Mouse (Mus musculus): ENCODE results near the gene Epb41l4b.

The Epb41l4b gene

DNA sequence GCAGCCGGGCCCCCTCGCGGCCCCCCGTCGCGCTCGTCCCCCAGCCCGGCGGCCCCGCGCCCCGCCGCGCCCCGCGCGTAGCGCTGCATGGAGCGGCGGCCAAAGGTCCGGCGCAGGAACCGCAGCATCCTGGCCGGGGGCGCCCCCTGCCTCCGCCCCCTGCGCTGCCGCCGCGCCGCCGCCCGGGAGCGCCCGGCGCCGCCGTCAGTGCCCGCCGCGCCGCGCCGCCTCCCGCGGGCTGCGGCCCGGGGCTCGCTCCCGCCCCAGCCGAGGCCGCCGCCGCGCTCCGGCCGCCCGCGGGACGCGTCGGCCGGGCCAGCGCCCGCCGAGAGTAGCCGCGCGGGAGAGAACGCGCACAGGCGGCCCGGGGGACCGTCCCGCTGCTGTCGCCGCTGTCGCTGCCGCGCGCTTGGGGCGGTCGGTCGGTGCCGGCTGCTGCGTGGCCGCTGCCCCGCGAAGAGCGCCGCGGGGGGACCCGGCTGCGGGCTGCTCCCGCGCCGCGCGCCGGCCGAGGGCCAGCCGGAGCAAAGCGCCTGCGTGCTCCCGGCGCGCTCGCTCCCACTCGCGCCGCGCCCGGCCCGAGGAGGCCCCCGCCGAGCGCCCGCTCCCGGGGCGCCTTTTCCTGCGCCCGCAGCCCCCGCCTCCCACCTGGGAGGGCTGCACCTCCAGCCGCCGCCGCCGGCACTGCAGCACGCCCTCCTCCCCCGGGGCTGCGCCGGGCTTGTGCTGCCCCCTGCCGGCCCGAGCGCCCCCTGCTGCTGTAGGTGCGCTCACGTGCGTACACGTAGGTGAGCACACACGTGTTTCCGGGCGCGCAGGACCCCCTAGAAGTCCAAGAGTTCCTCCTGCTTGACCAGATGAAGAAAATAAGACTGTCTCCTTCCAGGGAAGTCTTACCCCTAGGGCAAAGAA, at the start of gene Epb41l4b:
Gene Epb41l4b, minus strand, starts transcription at position 412 of the 912 bp plus-strand sequence.
- DNase-seq (ENCODE audit: low read depth in 2 of 2, low spot score in 2 of 2), result peak; percentile 47 to 58

DNA sequence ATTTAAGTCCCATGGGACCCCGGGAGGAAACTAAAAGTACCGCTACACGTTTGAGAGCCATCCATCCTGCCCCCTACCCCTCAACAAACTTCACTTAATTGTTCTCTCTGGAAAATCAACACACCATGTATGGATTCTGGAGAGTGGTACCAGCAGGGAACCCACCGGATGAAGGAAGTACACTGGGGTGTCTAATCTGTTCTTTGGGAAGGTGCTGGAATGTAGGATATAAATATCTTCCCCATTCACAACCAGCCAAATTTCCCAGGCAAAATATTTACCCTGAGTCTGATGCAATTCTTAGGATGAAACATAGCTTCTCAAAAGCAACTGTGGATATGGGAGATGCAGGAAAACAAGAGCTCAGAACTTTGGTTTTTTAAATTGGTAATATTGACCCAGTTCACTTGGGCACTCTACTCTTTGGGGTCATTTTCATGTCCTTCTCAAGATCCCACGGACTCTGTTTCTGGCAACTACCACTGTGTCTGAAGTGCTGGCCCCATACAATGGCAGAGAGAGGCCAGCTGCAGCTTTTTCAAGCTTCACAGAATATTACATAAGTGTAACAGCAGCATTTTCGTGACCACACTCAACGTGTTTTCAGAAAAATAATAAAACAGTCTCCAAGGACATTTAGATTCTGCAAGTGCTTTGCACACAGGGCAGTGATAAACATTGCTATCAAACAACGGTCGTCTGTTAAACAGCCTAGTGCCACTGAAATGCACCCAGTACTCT, 48.5 kb upstream of the Epb41l4b start:
- no peak for DNase-seq (ENCODE audit: low read depth in 2 of 2, low spot score in 2 of 2)

DNA sequence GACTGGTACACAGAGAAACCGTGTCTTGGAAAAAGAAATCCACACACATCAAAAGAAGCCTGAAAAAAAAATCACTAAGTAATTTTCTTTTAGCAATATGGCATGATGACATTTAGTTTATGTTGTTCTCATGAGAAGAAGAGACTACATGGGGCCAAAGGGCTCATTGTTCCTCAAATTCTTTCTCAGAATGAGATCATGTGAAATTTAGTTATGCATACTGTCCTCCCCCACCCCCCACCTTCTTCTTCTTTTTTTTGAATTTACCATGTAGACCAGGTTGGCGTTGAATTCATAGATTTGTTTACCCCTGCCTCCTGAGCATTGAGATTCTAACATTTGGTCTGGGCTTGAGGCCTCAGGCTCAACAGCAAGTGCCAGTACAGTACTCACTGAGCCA, 46.6 kb upstream of the Epb41l4b start:
- no peak for DNase-seq (ENCODE audit: low read depth in 2 of 2, low spot score in 2 of 2)

DNA sequence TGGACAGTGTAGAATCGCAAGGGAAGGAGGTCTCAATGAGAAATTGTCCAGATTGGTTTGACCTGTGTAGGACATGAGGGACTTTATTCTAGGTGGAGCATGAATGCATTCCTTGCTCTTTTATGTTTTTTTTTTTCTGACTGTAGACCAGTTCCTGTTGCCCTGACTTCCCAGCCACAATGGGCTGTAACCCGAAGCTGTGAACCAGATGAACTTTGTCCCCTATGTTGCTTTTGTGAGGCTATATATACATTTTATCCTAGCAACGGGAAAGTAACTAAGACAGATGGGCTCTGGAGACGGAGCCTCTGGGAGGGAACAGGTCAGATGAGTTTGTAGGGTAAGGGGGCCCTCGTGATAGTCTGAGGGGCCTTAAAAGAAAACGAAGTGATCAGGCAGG, 42.8 kb upstream of the Epb41l4b start:
- DNase-seq (ENCODE audit: low read depth in 2 of 2, low spot score in 2 of 2), result no peak

DNA sequence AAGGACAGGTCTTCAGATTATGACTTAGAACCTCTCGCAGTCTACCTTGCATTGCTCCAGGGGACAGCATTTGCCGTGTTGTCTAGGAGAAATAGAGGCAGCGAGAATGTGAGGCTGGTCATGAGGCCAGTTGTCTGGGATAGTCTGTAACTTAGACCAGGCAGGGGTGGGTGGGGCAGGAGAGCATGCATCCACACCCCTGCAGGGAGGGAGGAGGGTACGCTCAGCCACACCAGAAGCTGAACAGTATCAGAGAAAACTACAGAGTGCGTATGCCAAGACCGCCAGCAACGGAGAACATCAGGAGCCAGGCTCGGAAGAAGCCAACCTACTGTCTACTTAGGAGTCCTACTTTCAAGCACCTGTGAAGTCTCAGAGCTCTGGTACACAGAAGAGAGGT, 42.2 kb upstream of the Epb41l4b start:
- DNase-seq (ENCODE audit: low read depth in 2 of 2, low spot score in 2 of 2), result no peak

DNA sequence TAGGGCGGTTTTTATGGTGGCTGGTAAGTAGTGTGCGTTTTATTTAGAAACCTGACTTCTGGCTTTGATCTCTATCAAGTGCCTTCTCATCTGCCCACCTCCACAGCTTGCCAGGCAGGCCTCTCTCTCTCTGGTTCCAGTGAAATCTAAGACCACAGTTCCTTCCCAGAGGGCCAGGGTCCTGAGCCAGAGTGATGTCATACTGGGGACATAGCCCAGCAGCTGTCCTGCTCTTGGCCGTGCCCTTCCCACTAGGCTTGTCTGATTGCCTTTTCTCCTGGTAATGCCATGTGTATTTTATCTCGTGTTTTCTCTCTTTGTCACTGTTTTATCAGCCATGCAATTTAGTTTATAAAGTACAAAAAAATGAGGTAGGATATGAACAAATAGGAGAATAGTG, 40.3 kb upstream of the Epb41l4b start:
- DNase-seq (ENCODE audit: low read depth in 2 of 2, low spot score in 2 of 2), result no peak

DNA sequence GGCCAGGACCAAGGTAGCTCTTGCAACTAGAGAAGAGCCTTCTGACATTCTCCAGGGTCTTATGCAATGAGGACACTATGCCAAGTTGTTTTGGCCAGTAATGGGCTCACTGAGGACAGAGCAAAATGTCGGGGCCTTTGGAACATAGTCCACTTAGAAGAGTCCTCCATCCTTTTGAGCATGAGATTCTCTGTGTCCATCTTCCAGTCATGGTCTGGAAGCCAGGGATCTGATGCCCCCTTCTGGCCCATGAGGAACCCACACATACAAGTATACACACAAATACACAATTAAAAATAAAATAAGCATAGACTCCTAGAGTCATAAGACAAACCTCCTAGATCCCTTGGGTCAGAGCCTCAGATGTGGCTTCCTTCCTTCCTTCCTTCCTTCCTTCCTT, 38.3 kb upstream of the Epb41l4b start:
- DNase-seq (ENCODE audit: low read depth in 2 of 2, low spot score in 2 of 2), result no peak

DNA sequence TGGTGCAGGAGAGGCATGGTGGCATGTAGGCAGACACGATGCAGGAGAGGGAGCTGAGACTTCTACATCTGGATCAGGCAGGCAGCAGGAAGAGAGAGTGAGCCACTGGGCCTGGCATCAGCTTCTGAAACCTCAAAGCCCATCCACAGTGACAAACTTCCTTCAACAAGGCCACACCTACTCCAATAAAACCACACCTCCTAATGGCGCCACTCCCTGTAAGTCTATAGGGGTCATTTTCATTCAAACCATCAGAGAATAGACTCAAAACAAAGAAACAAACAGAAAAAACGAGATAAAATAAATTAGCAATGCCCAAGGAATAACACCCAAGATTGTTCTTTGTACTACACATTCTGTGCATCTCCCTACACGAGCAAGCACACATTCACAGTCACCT, 35.6 kb upstream of the Epb41l4b start:
- DNase-seq (ENCODE audit: low read depth in 2 of 2, low spot score in 2 of 2), result no peak

DNA sequence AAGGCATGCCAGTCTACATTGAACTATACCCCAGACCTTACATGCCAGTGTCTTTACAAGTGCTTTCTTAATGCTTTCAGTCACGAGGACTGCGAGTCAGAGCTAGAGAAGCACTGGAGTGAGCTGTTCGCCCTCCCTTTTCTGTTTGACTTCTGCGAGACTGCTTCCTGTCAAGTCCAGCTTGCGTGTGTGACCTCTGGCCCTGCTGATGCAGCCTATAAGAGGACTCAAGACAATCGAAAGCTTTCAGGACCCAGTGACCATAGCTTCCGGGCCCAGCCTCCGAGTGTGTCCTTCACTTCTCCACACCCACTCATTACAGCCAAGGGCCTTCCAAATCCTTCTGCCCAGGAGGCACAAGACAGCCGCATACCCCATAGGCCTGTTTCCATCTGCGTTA, 32.1 kb upstream of the Epb41l4b start:
- DNase-seq (ENCODE audit: low read depth in 2 of 2, low spot score in 2 of 2), result no peak

DNA sequence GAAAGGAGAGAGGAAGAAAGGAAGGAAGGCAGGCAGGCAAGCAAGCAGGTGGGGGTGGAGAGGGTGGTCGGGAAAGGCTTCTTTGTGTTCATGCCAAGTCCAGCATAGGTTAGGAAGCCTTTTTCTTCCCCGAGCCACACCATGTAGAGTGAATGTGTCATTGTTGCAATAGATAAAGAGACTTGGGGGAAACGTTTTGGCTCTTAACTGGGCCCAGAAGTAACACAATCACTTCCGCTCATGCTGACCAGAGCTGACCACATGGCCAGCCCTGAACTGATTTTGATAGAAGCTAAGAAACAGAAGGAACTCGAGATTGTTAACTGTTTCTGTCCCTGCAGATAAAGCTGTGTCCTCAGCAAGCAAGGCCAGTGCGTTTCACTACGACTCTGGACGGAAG, 29.6 kb upstream of the Epb41l4b start:
- DNase-seq (ENCODE audit: low read depth in 2 of 2, low spot score in 2 of 2), result no peak

DNA sequence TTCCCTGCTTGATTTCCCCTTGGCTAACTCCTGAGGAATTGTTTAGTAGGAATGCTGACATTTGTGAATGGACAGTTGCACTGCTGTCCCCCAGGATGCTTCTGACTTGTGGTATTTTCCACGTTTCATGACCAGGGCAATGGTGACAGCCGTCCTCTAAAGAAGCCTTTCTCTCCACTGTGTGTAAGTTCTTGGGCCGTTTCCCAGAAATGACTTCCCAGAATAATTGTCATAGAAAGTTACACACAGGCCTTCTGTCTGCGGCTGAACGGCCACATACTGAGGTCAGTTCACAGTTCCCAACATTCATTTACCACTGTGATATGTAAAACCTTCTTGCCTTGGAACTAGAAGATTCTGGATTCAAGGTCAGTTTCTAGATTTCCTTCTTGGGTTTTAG, 28.6 kb upstream of the Epb41l4b start:
- DNase-seq (ENCODE audit: low read depth in 2 of 2, low spot score in 2 of 2), result no peak

DNA sequence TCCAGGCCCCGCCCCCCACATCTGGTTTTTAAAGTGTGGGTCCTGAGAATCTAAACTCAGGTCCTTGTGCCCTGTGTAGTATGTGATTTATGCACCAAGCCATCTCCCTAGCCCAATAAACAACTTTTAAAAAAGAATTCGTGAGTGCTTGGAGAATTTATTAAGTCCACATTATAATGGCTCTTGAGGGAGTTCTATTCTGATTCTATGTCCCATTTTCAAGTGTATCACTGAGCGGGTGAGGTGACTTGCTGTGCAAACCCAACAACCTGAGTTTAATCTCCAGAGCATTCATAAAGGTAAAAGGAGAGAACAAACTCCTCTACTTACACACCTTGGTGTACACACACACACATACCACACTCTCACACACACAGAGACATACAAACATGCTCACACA, 25.4 kb upstream of the Epb41l4b start:
- DNase-seq (ENCODE audit: low read depth in 2 of 2, low spot score in 2 of 2), result no peak

DNA sequence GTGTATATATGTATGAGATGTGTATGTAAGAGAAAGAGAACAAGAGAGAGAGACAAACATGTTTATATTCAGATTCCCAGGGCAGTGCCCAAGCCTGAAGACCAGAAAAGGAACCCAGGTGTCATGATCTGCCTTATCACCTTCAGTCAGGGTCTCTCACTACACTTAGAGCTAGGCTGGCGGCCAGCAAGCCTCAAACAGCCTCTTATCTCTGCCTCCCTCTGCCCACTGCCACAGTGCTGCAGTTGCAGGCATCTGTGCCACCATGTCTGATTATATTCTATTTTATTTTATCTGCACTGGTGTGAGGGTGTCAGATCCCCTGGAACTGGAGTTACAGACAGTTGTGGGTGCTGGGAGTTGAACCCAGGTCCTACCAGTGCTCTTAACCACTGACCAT, 25.0 kb upstream of the Epb41l4b start:
- DNase-seq (ENCODE audit: low read depth in 2 of 2, low spot score in 2 of 2), result no peak

DNA sequence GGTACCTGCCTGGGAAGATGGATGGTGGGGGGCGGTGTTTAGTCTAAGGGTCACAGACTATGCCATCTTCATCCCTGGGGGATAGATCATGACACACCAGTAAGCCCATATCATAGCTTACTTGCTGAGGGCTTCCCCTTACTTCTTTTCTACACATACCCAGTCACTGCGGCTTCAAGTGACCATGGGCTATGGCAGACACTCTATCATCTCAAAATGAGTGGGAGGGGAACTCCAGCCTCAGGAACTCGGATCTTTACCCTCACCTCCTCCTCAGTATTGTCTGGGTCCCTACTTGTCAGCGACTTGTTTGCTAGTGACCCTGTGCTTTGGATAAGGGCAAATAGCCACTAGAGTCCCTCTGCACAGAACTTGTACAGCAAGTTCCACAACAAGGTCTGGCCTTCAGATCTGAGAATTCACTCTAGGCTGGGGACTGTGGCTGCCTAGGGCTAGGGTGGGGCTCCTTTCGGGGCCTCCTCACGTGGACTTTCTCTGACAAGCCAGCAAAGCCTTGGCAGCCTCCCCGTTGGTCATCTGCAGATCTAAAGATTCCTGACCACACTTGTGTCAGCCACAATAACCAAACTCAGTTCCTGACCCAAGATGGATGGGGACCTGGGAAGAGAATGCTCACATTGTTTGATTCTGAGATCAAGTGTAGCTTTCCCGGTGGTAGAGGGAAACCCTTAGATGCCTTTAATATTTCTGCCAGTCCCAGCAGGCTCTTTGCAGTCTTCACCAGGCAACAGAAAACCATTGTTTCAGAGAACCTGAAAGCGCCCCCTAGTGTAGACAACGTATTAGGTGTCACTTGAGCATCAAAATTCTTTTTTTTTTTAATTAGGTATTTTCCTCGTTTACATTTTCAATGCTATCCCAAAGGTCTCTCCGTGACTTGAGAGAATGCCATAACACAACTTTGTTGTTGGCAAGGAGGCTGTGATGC, 24.0 kb upstream of the Epb41l4b start:
- DNase-seq (ENCODE audit: low read depth in 2 of 2, low spot score in 2 of 2), result no peak

DNA sequence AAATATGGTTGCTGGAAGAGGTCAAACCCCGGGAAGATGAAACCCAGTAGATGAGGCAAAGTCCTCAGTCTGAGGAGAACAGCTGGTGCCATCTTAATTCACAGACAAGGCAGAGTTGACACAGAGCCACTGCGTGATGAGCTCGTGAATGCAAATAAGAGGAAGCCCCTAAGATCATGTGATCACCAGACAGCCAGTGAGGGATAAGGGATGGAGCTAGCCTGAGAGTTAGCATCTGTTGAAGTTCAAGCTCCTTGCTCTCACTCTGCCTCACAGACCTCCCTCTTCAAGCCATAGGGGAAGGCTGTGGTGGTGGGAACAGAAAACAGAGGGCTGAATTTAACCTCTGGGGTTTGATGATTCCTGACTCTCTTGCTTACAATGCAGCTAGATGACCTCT, 22.4 kb upstream of the Epb41l4b start:
- DNase-seq (ENCODE audit: low read depth in 2 of 2, low spot score in 2 of 2), result no peak

DNA sequence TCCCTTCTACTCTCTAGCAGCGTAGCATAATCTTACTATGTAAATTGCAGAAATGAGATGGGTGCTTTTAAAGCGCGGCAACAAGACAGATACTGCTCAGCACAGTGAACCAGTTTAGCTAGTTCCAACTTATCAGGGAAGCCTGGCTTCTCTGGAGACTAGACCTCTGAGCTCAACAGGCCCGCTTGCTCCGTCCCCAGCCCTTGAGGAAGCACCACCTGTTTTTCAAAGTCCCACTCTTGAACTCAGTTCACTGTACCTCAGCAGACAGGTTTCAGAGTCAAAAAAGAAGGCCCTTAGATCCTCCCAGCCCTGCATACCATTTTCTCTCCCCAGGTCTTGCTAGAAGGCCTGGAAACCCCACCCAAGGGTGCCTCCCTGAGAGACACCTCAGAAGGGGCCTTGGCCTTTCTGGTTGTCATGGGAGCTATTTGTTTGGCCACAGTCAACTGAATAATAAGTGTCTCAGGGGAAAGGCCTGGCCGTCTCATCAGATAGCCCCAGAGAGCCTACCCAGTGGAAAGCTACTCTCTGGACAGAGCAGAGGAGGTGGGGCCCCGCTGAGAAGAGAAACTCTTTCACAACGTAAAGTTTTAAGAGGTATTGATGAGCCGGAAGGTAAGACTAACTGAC, 21.5 kb upstream of the Epb41l4b start:
- no peak for DNase-seq (ENCODE audit: low read depth in 2 of 2, low spot score in 2 of 2)

DNA sequence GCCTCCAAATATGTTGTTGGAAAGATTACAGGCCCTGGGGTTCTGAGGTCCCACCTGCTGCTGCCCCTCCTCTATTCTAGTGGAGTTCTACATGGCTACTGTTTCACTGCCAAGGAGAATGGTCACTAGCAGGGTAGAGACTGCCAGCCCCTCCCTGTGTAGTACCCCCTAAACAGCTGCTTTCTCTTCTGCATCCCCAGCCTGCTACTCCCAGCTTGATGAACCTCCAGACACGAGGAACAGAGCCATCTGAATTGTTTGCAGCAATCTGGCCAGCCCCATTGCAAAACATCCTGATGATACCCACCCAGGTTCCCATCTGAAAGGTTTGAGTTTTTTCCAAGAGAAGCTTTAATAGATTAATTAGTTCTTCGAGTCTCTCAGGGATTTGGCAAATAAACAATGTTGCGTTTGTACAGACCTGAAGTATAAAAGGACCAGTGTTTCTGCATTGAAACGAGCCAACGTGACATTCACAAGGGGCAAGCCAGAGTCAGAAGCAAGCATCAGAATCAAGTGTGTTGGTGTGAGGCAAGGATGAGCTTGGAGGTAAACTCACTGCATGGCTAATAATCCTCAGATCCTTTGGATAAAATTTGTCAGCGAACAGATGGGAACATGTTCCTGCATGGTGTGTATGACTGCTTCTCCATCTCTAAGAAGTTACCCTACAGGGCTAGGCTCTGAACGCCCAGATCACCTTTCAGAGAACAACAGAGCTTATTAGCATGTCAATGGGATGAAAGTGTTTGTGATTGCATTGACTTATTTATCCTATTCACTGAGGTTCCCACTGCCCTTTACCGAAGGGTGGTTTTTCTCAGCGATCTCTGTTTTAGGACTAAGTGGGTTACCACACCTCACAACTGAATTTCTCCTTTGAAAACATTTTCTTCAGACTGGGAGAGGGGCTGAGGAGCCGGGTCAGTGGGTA, 19.8 kb upstream of the Epb41l4b start:
- DNase-seq (ENCODE audit: low read depth in 2 of 2, low spot score in 2 of 2), result no peak

DNA sequence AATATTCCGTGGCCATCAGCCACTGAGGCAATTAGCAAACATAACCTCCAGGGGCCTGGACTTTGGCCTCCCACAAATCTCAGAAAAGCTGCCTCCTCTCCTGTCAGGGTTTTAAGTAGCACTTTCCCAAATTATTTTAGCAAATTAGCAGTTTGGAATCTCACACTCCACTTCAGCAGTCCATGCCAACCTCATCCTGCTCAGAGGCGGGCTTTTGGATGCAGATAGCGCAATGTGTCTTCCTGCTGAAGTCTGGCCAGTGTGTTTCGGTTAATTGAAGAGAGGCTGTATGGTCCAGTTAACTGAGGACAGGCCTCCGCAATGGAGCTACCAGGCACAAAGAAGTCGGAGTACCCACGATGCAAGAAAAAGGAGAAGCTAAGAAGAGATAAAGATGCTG, 17.3 kb upstream of the Epb41l4b start:
- no peak for DNase-seq (ENCODE audit: low read depth in 2 of 2, low spot score in 2 of 2)

DNA sequence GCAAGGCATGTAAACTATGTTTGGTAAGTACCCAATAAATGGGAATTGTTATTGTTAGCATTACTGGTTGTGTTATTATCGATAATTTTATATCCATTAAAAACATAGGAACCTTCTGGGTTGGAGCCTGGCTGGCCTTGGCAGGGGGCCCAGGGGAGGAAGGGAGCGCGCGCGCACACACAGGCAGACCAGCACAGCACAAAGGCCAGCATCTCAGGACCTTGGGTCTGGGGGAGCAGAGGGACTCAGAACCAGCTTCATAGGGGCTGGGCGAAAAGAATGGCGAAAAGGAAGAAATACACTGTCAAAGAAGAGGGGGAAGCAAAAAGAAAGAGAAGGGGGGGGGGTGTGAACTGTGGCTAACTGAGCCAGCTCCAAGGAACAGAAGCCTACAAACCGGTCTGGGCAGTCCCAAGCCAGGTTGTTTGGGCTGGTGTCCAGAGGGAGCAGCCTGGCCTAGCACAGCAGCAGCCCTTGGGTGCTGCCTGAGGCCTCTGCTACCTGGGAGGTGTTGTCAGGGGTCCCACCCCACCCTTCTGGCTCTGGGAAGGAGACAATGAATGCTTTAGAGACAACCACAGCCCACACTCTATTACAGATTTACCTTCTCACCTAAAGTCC, 13.4 kb upstream of the Epb41l4b start:
- no peak for DNase-seq (ENCODE audit: low read depth in 2 of 2, low spot score in 2 of 2)

Measured in CD8-positive naive resting alpha-beta T cell, adult 2 months (primary cell).